Mouse (Mus musculus): ENCODE data around the gene Cpb2. TPM values are rescaled to one million over a fixed set of nuclear protein-coding genes. Genes with fewer than 3 reads are reported as not detected.

The Cpb2 gene
- polyA plus RNA-seq, 1 experiment from 2014 or later, result 19.4 TPM

GRCm38 (mm10) chr14:75222386-75222785, 19.7 kb upstream of the Cpb2 start:
- Histone ChIP-seq H3K36me3 (no peaks in the 10 kb centered on the region), H3K9ac (no peak overlapping the region), H3K9me3 (replicated peaks) (no peaks in the 10 kb centered on the region), H3K4me1 (no peaks in the 10 kb centered on the region), H3K4me3 (replicated peaks) (no peak overlapping the region), H3K27ac (no peak overlapping the region), H3K4me2 (no peak overlapping the region), H3K27me3 (no peaks in the 10 kb centered on the region)
- 75% methylated on average over 6 of the region's 6 CpGs for WGBS
- no peak for ATAC-seq (replicated peaks; ENCODE audit: low FRiP score)

GRCm38 (mm10) chr14:75227453-75228084, 14.5 kb upstream of the Cpb2 start:
- ATAC-seq (replicated peaks; ENCODE audit: low FRiP score), result no peak
- Histone ChIP-seq H3K27me3 (no peaks in the 10 kb centered on the region), H3K9ac (no peak overlapping the region), H3K4me3 (replicated peaks) (no peak overlapping the region), H3K4me2 (no peak overlapping the region), H3K9me3 (replicated peaks) (no peaks in the 10 kb centered on the region), H3K27ac (no peak overlapping the region), H3K36me3 (no peaks in the 10 kb centered on the region), H3K4me1 (no peaks in the 10 kb centered on the region)
- WGBS, result 79% methylated on average over 6 of the region's 6 CpGs

- no peak overlapping the region for H3K4me2 ChIP-seq
- no peak for ATAC-seq (replicated peaks; ENCODE audit: low FRiP score)
- H3K27me3 ChIP-seq, result no peaks in the 10 kb centered on the region
- H3K27ac ChIP-seq, result no peak overlapping the region
- H3K4me1 ChIP-seq, result no peaks in the 10 kb centered on the region
- no peak overlapping the region for H3K9ac ChIP-seq
- H3K36me3 ChIP-seq, result no peaks in the 10 kb centered on the region
- no peak overlapping the region for H3K4me3 ChIP-seq (replicated peaks)
- 66% methylated on average over 2 of the region's 2 CpGs for WGBS
- no peaks in the 10 kb centered on the region for H3K9me3 ChIP-seq (replicated peaks)
These were observed 12.3 kb upstream of the Cpb2 start for GRCm38 (mm10) chr14:75229834-75230233.

GRCm38 (mm10) chr14:75233070-75233469, 9.0 kb upstream of the Cpb2 start:
- Histone ChIP-seq H3K27ac (no peak overlapping the region), H3K4me2 (no peak overlapping the region), H3K9ac (no peak overlapping the region), H3K36me3 (no peaks in the 10 kb centered on the region), H3K4me1 (0 out of 2 replicates have a peak, but pooled peaks cover 5% of the 10 kb centered on the region), H3K4me3 (replicated peaks) (no peak overlapping the region), H3K27me3 (no peaks in the 10 kb centered on the region), H3K9me3 (replicated peaks) (no peaks in the 10 kb centered on the region)
- WGBS, result 85% methylated on average over 5 of the region's 5 CpGs
- no peak for ATAC-seq (replicated peaks; ENCODE audit: low FRiP score)

- H3K4me3 ChIP-seq (replicated peaks), result 0 out of 2 replicates have a peak overlapping the region, but pooled peaks have one; percentile 4
- 71% methylated on average over 8 of the region's 8 CpGs for whole genome bisulfite sequencing
- no peaks in the 10 kb centered on the region for H3K9me3 ChIP-seq (replicated peaks)
- 0 out of 2 replicates have a peak, but pooled peaks cover 5% of the 10 kb centered on the region for H3K4me1 ChIP-seq
- H3K36me3 ChIP-seq, result no peaks in the 10 kb centered on the region
- no peaks in the 10 kb centered on the region for H3K27me3 ChIP-seq
- no peak overlapping the region for H3K9ac ChIP-seq
- peak overlapping the region; percentile 72 for H3K27ac ChIP-seq
- ATAC-seq (replicated peaks; ENCODE audit: low FRiP score), result peak; percentile 81
- peak overlapping the region; percentile 35 for H3K4me2 ChIP-seq
These were observed 6.5 kb upstream of the Cpb2 start for GRCm38 (mm10) chr14:75235552-75235951.

GRCm38 (mm10) chr14:75235955-75236635, 6.0 kb upstream of the Cpb2 start:
- 41% methylated on average over 9 of the region's 9 CpGs for WGBS
- peak overlapping the region; percentile 35 for H3K4me2 ChIP-seq
- peak overlapping the region; percentile 72 for H3K27ac ChIP-seq
- H3K9ac ChIP-seq, result no peak overlapping the region
- peak; percentile 73 for ATAC-seq (replicated peaks; ENCODE audit: low FRiP score)
- H3K36me3 ChIP-seq, result no peaks in the 10 kb centered on the region
- 0 out of 2 replicates have a peak overlapping the region, but pooled peaks have one; percentile 4 for H3K4me3 ChIP-seq (replicated peaks)
- H3K9me3 ChIP-seq (replicated peaks), result no peaks in the 10 kb centered on the region
- H3K4me1 ChIP-seq, result 0 out of 2 replicates have a peak, but pooled peaks cover 5% of the 10 kb centered on the region
- H3K27me3 ChIP-seq, result no peaks in the 10 kb centered on the region

- H3K27ac ChIP-seq, result peak overlapping the region; percentile 60; the same call in 1 of the 2 replicates
- no peaks in the 10 kb centered on the region for H3K9me3 ChIP-seq (replicated peaks)
- no peak overlapping the region for H3K4me3 ChIP-seq (replicated peaks)
- ATAC-seq (replicated peaks; ENCODE audit: low FRiP score), result no peak
- no peak overlapping the region for H3K9ac ChIP-seq
- 0 out of 2 replicates have a peak, but pooled peaks cover 5% of the 10 kb centered on the region for H3K4me1 ChIP-seq
- WGBS, result 82% methylated on average over 4 of the region's 4 CpGs
- no peak overlapping the region for H3K4me2 ChIP-seq
- H3K36me3 ChIP-seq, result no peaks in the 10 kb centered on the region
- no peaks in the 10 kb centered on the region for H3K27me3 ChIP-seq
These were observed 5.5 kb upstream of the Cpb2 start for GRCm38 (mm10) chr14:75236636-75237003.

- ATAC-seq (replicated peaks; ENCODE audit: low FRiP score), result no peak
- H3K36me3 ChIP-seq, result no peaks in the 10 kb centered on the region
- H3K9ac ChIP-seq, result no peak overlapping the region
- WGBS, result 83% methylated on average over 8 of the region's 8 CpGs
- H3K27me3 ChIP-seq, result no peaks in the 10 kb centered on the region
- H3K4me2 ChIP-seq, result no peak overlapping the region
- no peak overlapping the region for H3K4me3 ChIP-seq (replicated peaks)
- 0 out of 2 replicates have a peak, but pooled peaks cover 5% of the 10 kb centered on the region for H3K4me1 ChIP-seq
- H3K27ac ChIP-seq, result no peak overlapping the region
- no peaks in the 10 kb centered on the region for H3K9me3 ChIP-seq (replicated peaks)
These were observed 5.0 kb upstream of the Cpb2 start for GRCm38 (mm10) chr14:75237096-75237495.

- Histone ChIP-seq H3K4me3 (replicated peaks) (no peak overlapping the region), H3K4me1 (0 out of 2 replicates have a peak, but pooled peaks cover 5% of the 10 kb centered on the region), H3K9me3 (replicated peaks) (no peaks in the 10 kb centered on the region), H3K4me2 (no peak overlapping the region), H3K27me3 (no peaks in the 10 kb centered on the region), H3K9ac (no peak overlapping the region), H3K27ac (no peak overlapping the region), H3K36me3 (no peaks in the 10 kb centered on the region)
- no peak for ATAC-seq (replicated peaks; ENCODE audit: low FRiP score)
- WGBS, result 83% methylated on average over 6 of the region's 6 CpGs
These were observed 3.9 kb upstream of the Cpb2 start for GRCm38 (mm10) chr14:75238054-75238692.

- WGBS, result 78% methylated on average over 11 of the region's 11 CpGs
- Histone ChIP-seq H3K36me3 (no peaks in the 10 kb centered on the region), H3K4me3 (replicated peaks) (no peak overlapping the region), H3K27ac (no peak overlapping the region), H3K27me3 (no peaks in the 10 kb centered on the region), H3K4me2 (no peak overlapping the region), H3K9ac (no peak overlapping the region), H3K4me1 (no peaks in the 10 kb centered on the region), H3K9me3 (replicated peaks) (no peaks in the 10 kb centered on the region)
- ATAC-seq (replicated peaks; ENCODE audit: low FRiP score), result no peak
These were observed 4.2 kb downstream of the Cpb2 start for GRCm38 (mm10) chr14:75246024-75247000.

GRCm38 (mm10) chr14:75250432-75250831, 8.3 kb downstream of the Cpb2 start:
- Histone ChIP-seq H3K36me3 (no peaks in the 10 kb centered on the region), H3K4me3 (replicated peaks) (no peak overlapping the region), H3K27me3 (no peaks in the 10 kb centered on the region), H3K27ac (no peak overlapping the region), H3K4me2 (no peak overlapping the region), H3K9me3 (replicated peaks) (no peaks in the 10 kb centered on the region), H3K9ac (no peak overlapping the region), H3K4me1 (no peaks in the 10 kb centered on the region)
- ATAC-seq (replicated peaks; ENCODE audit: low FRiP score), result no peak
- WGBS, result 87% methylated on average over 3 of the region's 3 CpGs

Measured in kidney, embryonic 15.5 days (tissue).